Mouse (Mus musculus) left cerebral cortex, adult 2 months (tissue): Measurements from ENCODE around the gene Git1. TPM values are rescaled to one million over a fixed set of nuclear protein-coding genes. Genes with fewer than 3 reads are reported as not detected.

Experiments
- DNase-seq, 2 experiments: peaks; one replicate each; pipeline ENCODE4 v3.0.0; 2021 to 2022; ENCODE audit warnings: low spot score in 2 of 2, mixed read lengths in 1 of 2; ENCODE audit errors: extremely low spot score in 1 of 2
- H3K27ac ChIP-seq: fragments of 200-600 bp; 2 replicates; pipeline ENCODE4 v1.8.1; 2022
- H3K4me3 ChIP-seq: fragments of 200-600 bp; 2 replicates; pipeline ENCODE4 v1.8.1; 2022
- CTCF ChIP-seq: fragments of 200-600 bp; IDR thresholded peaks from 2 replicates; pipeline ENCODE4 v1.8.1; 2022; ENCODE audit warnings: antibody characterized with exemption, mild to moderate bottlenecking, moderate library complexity
- intact Hi-C: fragments of 180-260 bp; cut with DNase I; formaldehyde crosslinking; loops from one replicate; pipeline ENCODE4 v1.15.1; 2025
- total RNA-seq, 2 experiments: library from RNA; stranded (reverse); gene quantifications; 2 replicates each; pipeline ENCODE4 v1.2.3; 2021

The Git1 gene
- total RNA-seq, 2 experiments from 2014 or later: 297 to 305 TPM

- intact Hi-C loops: loop anchor here (10.0 kb wide), 1 partner anchor 489 kb away; the partner anchor contains the start of gene Phf12
- no peak for DNase-seq
- no peak for TF ChIP-seq CTCF
- no peak overlapping the region for H3K27ac ChIP-seq
- no peak overlapping the region for H3K4me3 ChIP-seq
Observed at GRCm38 (mm10) chr11:77495507-77495906, 2.1 kb downstream of the Git1 start.

- no peak for DNase-seq
- H3K27ac ChIP-seq: peak overlapping the region; percentile 84
- intact Hi-C loops: loop anchor here (10.0 kb wide), 1 partner anchor 487 kb away; the partner anchor contains the start of gene Phf12
- no peak overlapping the region for H3K4me3 ChIP-seq
- TF ChIP-seq CTCF: peak; percentile 60
Observed at GRCm38 (mm10) chr11:77497341-77497756, 4.0 kb downstream of the Git1 start.

- no peak for DNase-seq
- intact Hi-C loops: loop anchor here (10.0 kb wide), 1 partner anchor 487 kb away; the partner anchor contains the start of gene Phf12
- Histone ChIP-seq H3K27ac (peak overlapping the region; percentile 84), H3K4me3 (no peak overlapping the region)
- TF ChIP-seq CTCF: no peak
Observed at GRCm38 (mm10) chr11:77497851-77498250, 4.5 kb downstream of the Git1 start.

GRCm38 (mm10) chr11:77498261-77499139 lies 5.1 kb downstream of the Git1 start:
- no peak for DNase-seq
- Histone ChIP-seq H3K27ac (peak overlapping the region; percentile 84), H3K4me3 (no peak overlapping the region)
- no peak for TF ChIP-seq CTCF
- intact Hi-C loops: loop anchor here (10.0 kb wide), 1 partner anchor 486 kb away; the partner anchor contains the start of gene Phf12

GRCm38 (mm10) chr11:77499354-77499753 lies 6.0 kb downstream of the Git1 start:
- intact Hi-C loops: loop anchor here (10.0 kb wide), 1 partner anchor 485 kb away; the partner anchor contains the start of gene Phf12
- Histone ChIP-seq H3K4me3 (no peak overlapping the region), H3K27ac (peak overlapping the region; percentile 71)
- TF ChIP-seq CTCF: no peak
- DNase-seq: peak in 1 of 2 experiments; percentile 37

GRCm38 (mm10) chr11:77500361-77501325 lies 7.3 kb downstream of the Git1 start:
- peak in 1 of 2 experiments; percentile 45 for DNase-seq
- no peak for TF ChIP-seq CTCF
- intact Hi-C loops: loop anchor here (1.0 to 10.0 kb wide), 2 partner anchors 9 to 294 kb away; no protein-coding TSS in a partner anchor

GRCm38 (mm10) chr11:77501392-77501791 lies 8.0 kb downstream of the Git1 start:
- TF ChIP-seq CTCF: peak; percentile 88
- intact Hi-C loops: loop anchor here (1.0 to 10.0 kb wide), 2 partner anchors 10 to 293 kb away; no protein-coding TSS in a partner anchor
- H3K27ac ChIP-seq: peak overlapping the region; percentile 71
- peak; percentile 72 to 77 for DNase-seq
- no peak overlapping the region for H3K4me3 ChIP-seq

More at GRCm38 (mm10) chr11:77500361-77501325, 7.3 kb downstream of the Git1 start:
- H3K27ac ChIP-seq: peak overlapping the region; percentile 71
- H3K4me3 ChIP-seq: no peak overlapping the region

GRCm38 (mm10) chr11:77501971-77502370 lies 8.6 kb downstream of the Git1 start:
- Histone ChIP-seq H3K27ac (0 out of 2 replicates have a peak overlapping the region, but pooled peaks have one; percentile 6), H3K4me3 (no peak overlapping the region)
- no peak for DNase-seq
- TF ChIP-seq CTCF: no peak
- intact Hi-C loops: loop anchor here (1.0 to 10.0 kb wide), 2 partner anchors 11 to 293 kb away; no protein-coding TSS in a partner anchor

GRCm38 (mm10) chr11:77502481-77502880 lies 9.1 kb downstream of the Git1 start:
- no peak for TF ChIP-seq CTCF
- H3K27ac ChIP-seq: no peak overlapping the region; the same call in 1 of the 2 replicates
- DNase-seq: no peak
- H3K4me3 ChIP-seq: no peak overlapping the region
- intact Hi-C loops: loop anchor here (10.0 kb wide), 1 partner anchor 292 kb away; no protein-coding TSS in a partner anchor

GRCm38 (mm10) chr11:77503511-77503910 lies 10.1 kb downstream of the Git1 start:
- no peak for TF ChIP-seq CTCF

GRCm38 (mm10) chr11:77504377-77504776 lies 11.0 kb downstream of the Git1 start:
- intact Hi-C loops: loop anchor here (10.0 kb wide), 1 partner anchor 290 kb away; no protein-coding TSS in a partner anchor
- Histone ChIP-seq H3K4me3 (no peak overlapping the region), H3K27ac (no peak overlapping the region)
- TF ChIP-seq CTCF: no peak
- DNase-seq: peak in 1 of 2 experiments; percentile 8

More at GRCm38 (mm10) chr11:77503511-77503910, 10.1 kb downstream of the Git1 start:
- intact Hi-C loops: loop anchor here (10.0 kb wide), 1 partner anchor 291 kb away; no protein-coding TSS in a partner anchor
- no peak for DNase-seq
- H3K27ac ChIP-seq: peak overlapping the region; percentile 40; the same call in 1 of the 2 replicates
- H3K4me3 ChIP-seq: no peak overlapping the region
